Mouse (Mus musculus) cerebral cortex, adult 2 months (tissue): ENCODE results near the gene Gramd1b.

Source experiments
- WGBS: fragments of 180-500 bp; shearing (Covaris S2); methylation state at CpG from one replicate; pipeline ENCODE4 v1.1.7; 2018; 5-methylcytosine and 5-hydroxymethylcytosine counted together

Gene Gramd1b

DNA sequence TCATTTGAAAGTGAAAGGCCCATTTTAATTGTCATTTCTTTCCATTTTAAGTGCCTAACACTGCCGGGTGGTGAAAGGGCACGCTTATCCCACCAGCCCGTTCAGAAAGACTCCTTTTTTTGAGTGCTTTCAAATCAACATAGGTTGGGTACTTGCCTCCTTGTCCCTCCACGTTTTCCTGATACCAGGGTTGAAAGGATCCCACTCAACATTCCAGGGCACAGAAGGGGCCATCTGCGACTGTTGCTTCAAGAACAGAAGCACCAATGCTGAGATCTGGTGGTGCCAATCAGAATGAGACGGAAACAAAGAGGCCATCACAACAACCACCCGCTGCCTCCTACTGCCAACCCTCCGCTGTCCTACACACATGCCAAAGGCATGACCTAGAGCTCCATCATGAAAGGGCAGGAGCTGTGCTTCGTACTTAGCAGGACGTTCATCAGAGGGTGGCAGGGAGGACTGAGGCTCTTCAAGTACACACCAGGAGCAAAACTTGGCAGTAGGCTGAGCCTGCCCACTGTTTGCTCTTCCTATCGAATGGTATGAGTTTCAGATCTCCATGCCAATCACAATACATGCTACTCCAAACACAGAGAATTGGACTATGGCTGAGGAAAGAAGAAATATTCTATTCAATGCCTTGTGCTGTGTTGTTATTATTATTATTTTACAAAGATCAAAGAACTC is 108.7 kb downstream of the Gramd1b start:
- 76% methylated on average over 11 of the region's 11 CpGs for WGBS

DNA sequence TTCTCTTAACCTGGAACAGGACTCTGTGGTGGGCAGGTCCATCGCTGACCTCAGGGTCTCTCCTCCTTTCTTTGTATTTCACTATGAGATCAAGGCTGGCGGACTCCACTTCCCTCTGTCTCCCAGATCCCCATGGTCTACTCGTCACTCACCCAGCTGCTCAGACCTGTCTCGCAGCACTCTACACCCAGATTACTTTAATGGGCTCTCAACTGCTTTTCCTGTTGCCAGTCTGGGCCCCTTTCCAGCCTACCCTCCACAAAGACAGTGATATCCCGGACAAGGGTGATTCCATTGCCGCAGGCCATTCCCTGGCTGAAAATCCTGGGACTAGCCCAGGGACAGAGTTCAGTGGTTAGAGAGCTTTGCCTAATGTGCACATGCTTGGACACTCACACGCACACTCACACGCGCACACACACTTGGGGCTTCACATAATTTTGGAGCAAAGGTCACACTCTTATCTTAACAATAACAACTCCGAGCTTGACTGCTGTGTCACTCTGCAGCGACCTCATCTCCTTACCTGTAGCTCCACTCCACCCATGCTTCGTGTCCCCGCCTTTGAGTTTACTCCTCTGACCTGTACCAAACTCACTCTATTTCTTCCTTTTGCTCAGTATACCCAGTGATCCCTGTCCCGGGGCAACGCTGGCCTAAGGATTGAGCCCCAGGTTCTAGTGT is 110.4 kb downstream of the Gramd1b start:
- 90% methylated on average over 15 of the region's 15 CpGs for WGBS

- WGBS: 74% methylated on average over 5 of the region's 5 CpGs
These were observed 112.4 kb downstream of the Gramd1b start for GRCm38 (mm10) chr9:40418803-40419202.

DNA sequence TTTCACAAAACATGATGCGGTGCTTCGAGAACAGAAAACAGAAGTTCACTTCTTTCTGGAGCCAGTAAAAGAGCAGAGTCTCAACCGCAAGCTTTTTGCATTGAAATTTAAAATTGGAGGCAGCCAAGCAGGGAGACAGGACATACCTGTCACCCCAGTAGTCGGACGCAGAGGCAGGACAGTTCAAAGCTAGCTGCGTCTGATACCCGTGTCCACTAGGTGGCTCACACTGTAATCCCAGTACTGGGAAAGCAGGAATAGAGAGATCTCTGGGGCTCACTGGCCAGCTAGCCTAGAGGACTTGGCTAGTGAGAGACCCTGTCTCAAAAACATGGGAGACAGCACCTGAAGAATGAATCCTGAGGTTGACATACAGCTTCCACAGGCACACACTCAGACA is 115.0 kb downstream of the Gramd1b start:
- 76% methylated on average over 7 of the region's 7 CpGs for WGBS

DNA sequence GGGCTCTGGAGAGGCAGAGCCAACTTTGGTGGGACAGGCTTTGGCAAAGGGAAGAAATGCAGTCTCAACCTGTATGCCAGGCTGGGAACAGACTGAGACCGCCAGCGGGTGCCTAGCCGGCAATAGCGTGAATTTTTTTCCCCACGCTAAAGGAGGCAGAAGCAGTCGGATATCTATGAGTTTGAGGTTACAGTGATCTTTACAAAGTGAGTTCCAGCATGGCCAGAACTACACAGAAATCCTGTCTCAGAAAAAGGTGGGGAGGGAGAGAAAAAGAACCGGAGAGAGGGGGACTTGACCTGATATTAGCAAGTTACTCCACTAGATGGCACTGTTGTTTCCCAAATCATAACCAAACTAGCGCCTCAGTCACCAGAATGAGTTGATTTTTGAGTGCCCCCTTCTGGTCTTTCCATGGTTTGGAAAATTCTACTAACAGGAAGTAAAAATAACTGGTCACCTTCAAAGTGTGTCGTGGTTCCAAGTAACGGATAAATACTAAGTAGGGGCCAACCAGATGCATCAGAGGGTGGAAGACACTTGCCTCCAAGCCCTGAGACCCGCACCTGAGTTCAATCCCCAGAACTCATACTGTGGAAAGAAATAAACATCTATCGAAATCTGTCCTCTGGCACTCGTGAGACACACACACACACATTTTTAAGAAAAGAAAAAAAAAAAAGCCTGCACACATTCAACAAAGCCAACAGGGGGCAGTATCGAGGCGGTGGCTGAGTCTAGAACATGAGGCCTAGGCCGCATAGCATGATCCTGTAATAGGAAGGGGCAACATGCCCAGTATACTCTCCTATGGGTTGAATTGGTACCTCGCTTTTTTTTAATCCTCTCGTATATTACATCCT is 116.0 kb downstream of the Gramd1b start:
- WGBS: 25% methylated on average over 18 of the region's 18 CpGs

- 2% methylated on average over 15 of the region's 15 CpGs for WGBS
These were observed 116.7 kb downstream of the Gramd1b start for GRCm38 (mm10) chr9:40414498-40414903.

GRCm38 (mm10) chr9:40413601-40414000 is 117.6 kb downstream of the Gramd1b start:
- 85% methylated on average over 4 of the region's 4 CpGs for WGBS

DNA sequence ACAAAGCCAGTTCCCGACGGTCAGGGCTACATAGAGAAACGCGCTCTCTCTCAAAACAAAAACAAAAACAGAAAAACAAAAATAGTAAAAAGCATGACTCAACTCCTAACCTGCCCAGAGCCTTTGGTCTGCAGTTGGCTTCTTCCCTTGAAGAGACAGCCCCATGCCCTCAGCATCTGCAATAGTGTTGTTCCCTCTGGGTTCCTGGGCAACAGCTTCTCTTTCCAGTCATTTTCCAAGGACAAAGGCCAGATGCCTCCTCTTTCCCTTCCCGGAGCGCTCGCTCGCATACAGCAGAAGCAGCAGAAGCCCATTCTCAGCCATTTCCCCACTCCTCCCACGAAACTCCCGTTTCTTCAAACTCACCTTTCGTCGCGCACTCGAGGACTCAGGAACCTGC is 118.3 kb downstream of the Gramd1b start:
- 86% methylated on average over 14 of the region's 14 CpGs for WGBS

DNA sequence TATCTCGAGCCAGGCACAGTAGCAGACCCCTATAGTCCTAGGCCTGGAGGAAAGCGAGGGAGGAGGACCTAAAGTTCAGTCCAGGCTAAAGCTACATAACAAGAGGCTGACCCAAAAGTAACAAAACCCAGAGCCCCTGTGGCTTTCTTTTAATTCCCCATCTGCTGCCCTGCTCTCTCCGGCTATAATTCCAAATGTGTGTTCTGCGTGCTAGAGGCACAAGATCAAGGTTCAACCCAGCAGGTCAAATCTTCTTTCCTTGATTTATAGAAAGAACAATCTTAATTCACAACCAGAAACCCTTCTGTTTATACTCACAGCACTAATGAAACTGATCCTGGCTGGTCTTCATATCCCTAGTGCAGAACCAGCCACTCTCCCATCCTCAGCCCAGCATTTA is 118.9 kb downstream of the Gramd1b start:
- WGBS: 90% methylated on average over 4 of the region's 4 CpGs

DNA sequence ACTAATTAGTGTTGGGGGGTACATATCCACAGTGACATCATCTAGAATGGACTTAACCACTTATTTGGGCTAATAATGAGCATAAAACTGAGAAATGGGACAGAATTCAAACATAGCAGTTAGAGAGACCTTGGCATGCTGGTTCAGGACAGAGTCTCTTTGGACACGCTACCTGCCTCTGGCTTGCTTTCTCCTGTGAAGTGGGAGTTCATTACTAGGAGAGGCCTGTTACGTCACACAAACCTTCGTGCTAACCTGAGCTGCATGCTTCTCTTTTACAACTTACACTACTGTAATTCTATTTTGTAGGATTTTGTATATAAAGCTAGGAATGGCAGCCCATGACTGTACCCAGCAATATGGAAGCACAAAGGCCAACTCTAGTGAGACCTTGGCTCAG is 120.3 kb downstream of the Gramd1b start:
- WGBS: 95% methylated on average over 3 of the region's 3 CpGs

- WGBS: 69% methylated on average over 2 of the region's 2 CpGs
These were observed 122.1 kb downstream of the Gramd1b start for GRCm38 (mm10) chr9:40409071-40409470.

GRCm38 (mm10) chr9:40408415-40408814 is 122.8 kb downstream of the Gramd1b start:
- WGBS: 58% methylated on average over 3 of the region's 3 CpGs

- WGBS: 74% methylated on average over 5 of the region's 5 CpGs
These were observed 123.3 kb downstream of the Gramd1b start for GRCm38 (mm10) chr9:40407876-40408275.

- WGBS: 73% methylated on average over 6 of the region's 6 CpGs
These were observed 125.4 kb downstream of the Gramd1b start for GRCm38 (mm10) chr9:40405804-40406203.

- 60% methylated on average over 5 of the region's 5 CpGs for WGBS
These were observed 125.9 kb downstream of the Gramd1b start for GRCm38 (mm10) chr9:40405263-40405662.

GRCm38 (mm10) chr9:40404637-40405036 is 126.5 kb downstream of the Gramd1b start:
- 54% methylated on average over 11 of the region's 11 CpGs for WGBS

- 35% methylated on average over 7 of the region's 7 CpGs for WGBS
These were observed 127.4 kb downstream of the Gramd1b start for GRCm38 (mm10) chr9:40403750-40404149.

- 89% methylated on average over 5 of the region's 5 CpGs for WGBS
These were observed 129.4 kb downstream of the Gramd1b start for GRCm38 (mm10) chr9:40401818-40402217.

DNA sequence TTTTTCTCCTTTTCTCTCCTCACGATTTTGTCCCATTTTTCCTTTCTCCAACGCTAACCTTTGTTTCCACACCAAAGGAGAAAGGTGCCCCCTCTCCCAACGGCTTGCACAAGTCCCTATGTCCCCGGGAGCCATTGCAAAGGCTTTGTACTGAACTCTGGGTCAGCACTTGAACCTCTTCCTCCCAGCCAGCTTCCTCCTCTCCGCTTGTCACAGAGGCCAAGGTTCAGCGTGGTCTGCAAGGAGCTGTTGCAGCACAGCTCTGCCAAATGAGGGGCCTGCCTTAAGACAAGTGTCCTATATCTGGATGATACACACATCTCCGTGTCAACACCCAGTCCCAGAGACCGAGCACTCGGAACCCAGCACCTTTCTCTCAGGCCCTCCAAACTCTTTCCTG is 130.3 kb downstream of the Gramd1b start:
- 87% methylated on average over 9 of the region's 9 CpGs for WGBS

GRCm38 (mm10) chr9:40400171-40400570 is 131.0 kb downstream of the Gramd1b start:
- 87% methylated on average over 2 of the region's 2 CpGs for WGBS

DNA sequence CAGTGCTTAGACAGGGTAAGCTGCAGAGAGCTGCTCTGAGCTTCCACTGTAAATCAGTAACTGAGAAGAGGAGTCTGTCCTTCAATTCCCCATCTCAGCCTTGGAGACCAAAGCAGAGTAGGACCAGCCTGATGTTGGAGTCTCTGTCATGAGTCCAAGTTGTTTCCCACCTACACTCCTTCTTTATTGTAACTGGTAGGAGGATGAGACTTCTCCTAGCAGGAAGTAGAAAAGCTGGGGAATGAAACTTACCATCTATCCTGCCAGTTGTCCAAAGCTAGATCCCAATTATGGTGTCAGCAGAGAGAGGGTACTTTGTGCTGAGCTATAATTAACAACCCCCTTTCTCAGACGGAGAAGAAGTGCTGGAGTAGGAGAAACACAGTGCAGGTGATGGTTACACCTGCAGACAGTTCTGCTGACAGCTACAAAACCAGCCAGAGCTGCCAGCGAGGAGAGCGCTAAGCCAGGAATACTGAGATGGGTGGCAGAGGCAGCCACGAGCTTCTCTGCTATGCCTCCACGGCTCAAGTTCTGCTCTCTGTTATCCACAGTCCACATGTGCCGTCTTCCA is 131.7 kb downstream of the Gramd1b start:
- 50% methylated on average over 6 of the region's 6 CpGs for WGBS
